Mouse (Mus musculus): ENCODE measurements at regions not wholly inside any gene's neighbourhood (a gene's known extent, or its start where the extent isn't known, plus 50 kb on each side); places are given as distances from the start of the nearest gene placed in this dataset.

- DNase-seq (ENCODE audit: low spot score), result no peak
These were observed 233.9 kb downstream of the Ube2cbp start for GRCm38 (mm10) chr9:86230673-86231350.

- no peak for DNase-seq (ENCODE audit: low spot score)
These were observed 233.1 kb downstream of the Ube2cbp start for GRCm38 (mm10) chr9:86231692-86232091.

- DNase-seq (ENCODE audit: low spot score), result no peak
These were observed 232.6 kb downstream of the Ube2cbp start for GRCm38 (mm10) chr9:86232174-86232573.

GRCm38 (mm10) chr9:86233775-86234174 is 231.0 kb downstream of the Ube2cbp start:
- no peak for DNase-seq (ENCODE audit: low spot score)

- DNase-seq (ENCODE audit: low spot score), result no peak
These were observed 226.1 kb downstream of the Ube2cbp start for GRCm38 (mm10) chr9:86238691-86239090.

GRCm38 (mm10) chr9:86240287-86240686 is 224.5 kb downstream of the Ube2cbp start:
- peak; percentile 0 for DNase-seq (ENCODE audit: low spot score)

GRCm38 (mm10) chr9:86240896-86241295 is 223.9 kb downstream of the Ube2cbp start:
- peak; percentile 1 for DNase-seq (ENCODE audit: low spot score)

GRCm38 (mm10) chr9:86250197-86250596 is 214.6 kb downstream of the Ube2cbp start:
- DNase-seq (ENCODE audit: low spot score), result no peak

GRCm38 (mm10) chr9:86251331-86251730 is 213.4 kb downstream of the Ube2cbp start:
- no peak for DNase-seq (ENCODE audit: low spot score)
